Mouse (Mus musculus): ENCODE measurements around the gene Tmigd1. TPM values are rescaled to one million over a fixed set of nuclear protein-coding genes. Genes with fewer than 3 reads are reported as not detected.

The Tmigd1 gene
- polyA plus RNA-seq, 1 experiment from 2014 or later, result 1.7 TPM

GRCm38 (mm10) chr11:76893570-76893969 lies 8.4 kb upstream of the Tmigd1 start:
- TF ChIP-seq EP300 (optimal IDR thresholded peaks at IDR 0.05) (no peak), CTCF (IDR thresholded peaks at IDR 0.05; ENCODE audit: low read depth) (peak; percentile 38)
- H3K9ac ChIP-seq (ENCODE audit: low read length), result no peak overlapping the region
- 0 out of 2 replicates have a peak overlapping the region, but pooled peaks have one; percentile 5 for H3K4me2 ChIP-seq (replicated peaks; ENCODE audit: low read depth)
- H3K36me3 ChIP-seq (ENCODE audit: control insufficient read depth, insufficient read depth, low read length), result no peaks in the 10 kb centered on the region
- H3K9me3 ChIP-seq (ENCODE audit: control insufficient read depth, low read length), result no peaks in the 10 kb centered on the region
- peaks cover 9% of the 10 kb centered on the region; the same call in 1 of the 2 replicates for H3K4me1 ChIP-seq (replicated peaks; ENCODE audit: control insufficient read depth, insufficient read depth)
- no peak overlapping the region for H3K4me3 ChIP-seq (ENCODE audit: low read depth, low read length)
- peak; percentile 24; the same call in 1 of the 2 replicates for ATAC-seq (ENCODE audit: low FRiP score, low TSS enrichment)
- no peaks in the 10 kb centered on the region for H3K27me3 ChIP-seq (ENCODE audit: control insufficient read depth, insufficient read depth, low read length)
- no peak for DNase-seq (ENCODE audit: low spot score)
- H3K27ac ChIP-seq (replicated peaks), result no peak overlapping the region
- WGBS, result 5% methylated on average over 4 of the region's 4 CpGs

- H3K27ac ChIP-seq (replicated peaks), result no peak overlapping the region
- H3K4me2 ChIP-seq (replicated peaks; ENCODE audit: low read depth), result no peak overlapping the region
- no peaks in the 10 kb centered on the region for H3K27me3 ChIP-seq (ENCODE audit: control insufficient read depth, insufficient read depth, low read length)
- ATAC-seq (ENCODE audit: low FRiP score, low TSS enrichment) (peak; percentile 65), DNase-seq (ENCODE audit: low spot score) (peak; percentile 73)
- H3K4me3 ChIP-seq (ENCODE audit: low read depth, low read length), result no peak overlapping the region
- peaks cover 9% of the 10 kb centered on the region; the same call in 1 of the 2 replicates for H3K4me1 ChIP-seq (replicated peaks; ENCODE audit: control insufficient read depth, insufficient read depth)
- H3K9ac ChIP-seq (ENCODE audit: low read length), result no peak overlapping the region
- TF ChIP-seq EP300 (optimal IDR thresholded peaks at IDR 0.05), result no peak
- peak; percentile 96 for TF ChIP-seq CTCF (IDR thresholded peaks at IDR 0.05; ENCODE audit: low read depth)
- WGBS, result 29% methylated on average over 5 of the region's 5 CpGs
- no peaks in the 10 kb centered on the region for H3K36me3 ChIP-seq (ENCODE audit: control insufficient read depth, insufficient read depth, low read length)
- no peaks in the 10 kb centered on the region for H3K9me3 ChIP-seq (ENCODE audit: control insufficient read depth, low read length)
Measured at GRCm38 (mm10) chr11:76894240-76894639, 7.7 kb upstream of the Tmigd1 start.

DNA sequence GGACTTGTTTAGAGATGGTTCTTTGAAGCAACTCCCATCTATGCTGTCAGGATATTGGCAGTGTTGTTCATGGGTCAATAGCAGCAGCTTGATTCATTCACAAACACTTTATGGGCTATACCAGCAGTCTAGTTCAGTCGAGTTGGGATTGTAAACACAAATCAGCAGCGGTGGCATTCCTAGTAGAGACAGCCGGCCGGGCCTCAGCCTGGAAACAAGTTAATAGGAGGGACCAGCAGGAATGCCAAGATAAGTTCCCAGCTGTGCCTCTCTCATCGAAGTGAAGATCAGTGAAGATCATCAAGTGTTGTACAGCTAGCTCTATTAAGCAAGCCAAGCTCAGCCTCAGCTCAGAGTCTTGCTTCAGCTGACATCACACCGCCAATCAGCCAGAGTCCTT lies 5.6 kb upstream of the Tmigd1 start:
- no peak for ATAC-seq (ENCODE audit: low FRiP score, low TSS enrichment)
- Histone ChIP-seq H3K4me2 (replicated peaks; ENCODE audit: low read depth) (no peak overlapping the region), H3K4me3 (ENCODE audit: low read depth, low read length) (no peak overlapping the region), H3K9me3 (ENCODE audit: control insufficient read depth, low read length) (no peaks in the 10 kb centered on the region), H3K4me1 (replicated peaks; ENCODE audit: control insufficient read depth, insufficient read depth) (peaks cover 9% of the 10 kb centered on the region; the same call in 1 of the 2 replicates), H3K27me3 (ENCODE audit: control insufficient read depth, insufficient read depth, low read length) (no peaks in the 10 kb centered on the region), H3K36me3 (ENCODE audit: control insufficient read depth, insufficient read depth, low read length) (no peaks in the 10 kb centered on the region), H3K9ac (ENCODE audit: low read length) (no peak overlapping the region), H3K27ac (replicated peaks) (no peak overlapping the region)
- TF ChIP-seq EP300 (optimal IDR thresholded peaks at IDR 0.05), result no peak
- no peak for TF ChIP-seq CTCF (IDR thresholded peaks at IDR 0.05; ENCODE audit: low read depth)
- no peak for DNase-seq (ENCODE audit: low spot score)
- 30% methylated on average over 6 of the region's 6 CpGs for whole genome bisulfite sequencing

- no peaks in the 10 kb centered on the region for H3K36me3 ChIP-seq (ENCODE audit: control insufficient read depth, insufficient read depth, low read length)
- ATAC-seq (ENCODE audit: low FRiP score, low TSS enrichment), result no peak
- no peaks in the 10 kb centered on the region for H3K27me3 ChIP-seq (ENCODE audit: control insufficient read depth, insufficient read depth, low read length)
- no peaks in the 10 kb centered on the region for H3K9me3 ChIP-seq (ENCODE audit: control insufficient read depth, low read length)
- no peak for DNase-seq (ENCODE audit: low spot score)
- H3K27ac ChIP-seq (replicated peaks), result no peak overlapping the region
- no peak overlapping the region for H3K9ac ChIP-seq (ENCODE audit: low read length)
- no peak overlapping the region for H3K4me3 ChIP-seq (ENCODE audit: low read depth, low read length)
- H3K4me1 ChIP-seq (replicated peaks; ENCODE audit: control insufficient read depth, insufficient read depth), result peaks cover 9% of the 10 kb centered on the region; the same call in 1 of the 2 replicates
- TF ChIP-seq EP300 (optimal IDR thresholded peaks at IDR 0.05) (no peak), CTCF (IDR thresholded peaks at IDR 0.05; ENCODE audit: low read depth) (no peak)
- H3K4me2 ChIP-seq (replicated peaks; ENCODE audit: low read depth), result no peak overlapping the region
- 33% methylated on average over 1 of the region's 1 CpGs for WGBS
Measured at GRCm38 (mm10) chr11:76897126-76897525, 4.8 kb upstream of the Tmigd1 start.

DNA sequence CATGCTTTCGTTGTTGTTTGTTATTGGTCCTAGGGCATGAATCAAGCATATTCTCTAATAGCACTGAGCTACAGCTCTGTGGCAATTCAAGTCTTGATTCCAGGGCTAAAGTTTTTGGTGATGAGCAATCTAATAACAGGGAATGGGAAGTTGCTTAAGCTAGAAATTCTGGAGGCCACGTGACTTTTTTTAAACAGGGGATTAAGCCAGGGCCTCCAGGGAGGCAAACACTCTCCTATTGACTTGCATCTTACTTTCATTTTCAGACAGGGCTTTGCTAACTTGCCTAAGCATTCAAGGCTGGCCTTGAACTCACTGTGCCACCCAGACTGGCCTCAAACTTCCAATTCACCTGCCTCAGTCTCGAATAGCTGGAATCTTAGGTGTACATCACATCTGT lies 4.1 kb upstream of the Tmigd1 start:
- Histone ChIP-seq H3K27ac (replicated peaks) (peak overlapping the region; percentile 49), H3K9ac (ENCODE audit: low read length) (no peak overlapping the region), H3K36me3 (ENCODE audit: control insufficient read depth, insufficient read depth, low read length) (no peaks in the 10 kb centered on the region), H3K27me3 (ENCODE audit: control insufficient read depth, insufficient read depth, low read length) (no peaks in the 10 kb centered on the region), H3K4me3 (ENCODE audit: low read depth, low read length) (no peak overlapping the region), H3K4me1 (replicated peaks; ENCODE audit: control insufficient read depth, insufficient read depth) (peaks cover 9% of the 10 kb centered on the region; the same call in 1 of the 2 replicates), H3K9me3 (ENCODE audit: control insufficient read depth, low read length) (no peaks in the 10 kb centered on the region), H3K4me2 (replicated peaks; ENCODE audit: low read depth) (no peak overlapping the region)
- WGBS, result 31% methylated on average over 3 of the region's 3 CpGs
- DNase-seq (ENCODE audit: low spot score) (no peak), ATAC-seq (ENCODE audit: low FRiP score, low TSS enrichment) (no peak; the same call in 1 of the 2 replicates)
- TF ChIP-seq EP300 (optimal IDR thresholded peaks at IDR 0.05) (no peak), CTCF (IDR thresholded peaks at IDR 0.05; ENCODE audit: low read depth) (no peak)

GRCm38 (mm10) chr11:76898751-76899150 lies 3.2 kb upstream of the Tmigd1 start:
- ATAC-seq (ENCODE audit: low FRiP score, low TSS enrichment), result no peak

More at GRCm38 (mm10) chr11:76898751-76899150, 3.2 kb upstream of the Tmigd1 start:
- TF ChIP-seq CTCF (IDR thresholded peaks at IDR 0.05; ENCODE audit: low read depth), result no peak
- TF ChIP-seq EP300 (optimal IDR thresholded peaks at IDR 0.05), result no peak
- Histone ChIP-seq H3K9me3 (ENCODE audit: control insufficient read depth, low read length) (no peaks in the 10 kb centered on the region), H3K4me1 (replicated peaks; ENCODE audit: control insufficient read depth, insufficient read depth) (peaks cover 6% of the 10 kb centered on the region; the same call in 1 of the 2 replicates), H3K4me2 (replicated peaks; ENCODE audit: low read depth) (no peak overlapping the region), H3K36me3 (ENCODE audit: control insufficient read depth, insufficient read depth, low read length) (no peaks in the 10 kb centered on the region), H3K4me3 (ENCODE audit: low read depth, low read length) (no peak overlapping the region), H3K27me3 (ENCODE audit: control insufficient read depth, insufficient read depth, low read length) (no peaks in the 10 kb centered on the region), H3K9ac (ENCODE audit: low read length) (no peak overlapping the region), H3K27ac (replicated peaks) (no peak overlapping the region)
- no peak for DNase-seq (ENCODE audit: low spot score)
- 81% methylated on average over 3 of the region's 3 CpGs for WGBS

Measured in stomach, postnatal 0 days (tissue).